Mouse (Mus musculus) forebrain, embryonic 11.5 days (tissue): ENCODE results near the gene Rpl36a. TPM values are rescaled to one million over a fixed set of nuclear protein-coding genes. Genes with fewer than 3 reads are reported as not detected.

ENCODE experiments used
- ATAC-seq: fragments of 200-750 bp; cut with Nextera tagmentation; replicated peaks from 2 replicates; pipeline ENCODE4 v1.8.0; 2017; ENCODE audit warnings: moderate TSS enrichment; ENCODE audit not compliant: low FRiP score
- DNase-seq: peaks from one replicate; pipeline ENCODE4 v3.0.0-alpha.2; 2017; ENCODE audit warnings: low spot score
- H3K27ac ChIP-seq: fragments of 300-500 bp; sonication (generic); 2 replicates; pipeline ENCODE4 v1.5.1; 2014; ENCODE audit warnings: low read depth, low read length
- H3K27me3 ChIP-seq: fragments of 300-500 bp; sonication (generic); 2 replicates; pipeline ENCODE4 v1.6.1; 2014; ENCODE audit warnings: mild to moderate bottlenecking, low read length, mixed read lengths; ENCODE audit not compliant: control insufficient read depth, insufficient read depth
- H3K36me3 ChIP-seq: fragments of 300-500 bp; sonication (generic); 2 replicates; pipeline ENCODE4 v1.6.1; 2014; ENCODE audit warnings: mild to moderate bottlenecking, low read length, moderate library complexity, mixed read lengths; ENCODE audit not compliant: control insufficient read depth, insufficient read depth
- H3K4me1 ChIP-seq: fragments of 300-500 bp; sonication (generic); replicated peaks from 2 replicates; pipeline ENCODE4 v1.6.1; 2014; ENCODE audit warnings: low read length, mixed read lengths; ENCODE audit not compliant: control insufficient read depth, insufficient read depth
- H3K4me2 ChIP-seq: fragments of 300-500 bp; sonication (generic); 2 replicates; pipeline ENCODE4 v1.6.1; 2014; ENCODE audit warnings: low read depth, mild to moderate bottlenecking, low read length, moderate library complexity, mixed read lengths; ENCODE audit not compliant: severe bottlenecking
- H3K4me3 ChIP-seq: fragments of 300-500 bp; sonication (generic); 2 replicates; pipeline ENCODE4 v1.5.1; 2014; ENCODE audit warnings: low read depth, low read length
- H3K9ac ChIP-seq: fragments of 300-500 bp; sonication (generic); 2 replicates; pipeline ENCODE4 v1.6.1; 2014; ENCODE audit warnings: low read length
- H3K9me3 ChIP-seq: fragments of 300-500 bp; sonication (generic); 2 replicates; pipeline ENCODE4 v1.6.1; 2016; ENCODE audit warnings: low read length, mixed read lengths; ENCODE audit not compliant: control insufficient read depth
- WGBS: fragments of 180-500 bp; shearing (Covaris S2); extraction: QIAGEN DNeasy Blood & Tissue Kit; methylation state at CpG from one replicate; pipeline ENCODE4 v1.1.7; 2014; 5-methylcytosine and 5-hydroxymethylcytosine counted together
- polyA plus RNA-seq: library from polyadenylated mRNA; unstranded; fragments of >200 nt; fragmentation: Nextera tagmentation; extraction: Ambion mirVana; gene quantifications from 2 replicates; pipeline ENCODE4 v1.2.1, GENCODE M21; 2014

Gene Rpl36a
- polyA plus RNA-seq, 1 experiment from 2014 or later: 342 TPM

- no peaks in the 10 kb centered on the region for H3K4me1 ChIP-seq
- WGBS: 84% methylated on average over 6 of the region's 6 CpGs
- no peak overlapping the region for H3K9ac ChIP-seq
- ATAC-seq: no peak
- H3K4me3 ChIP-seq: no peak overlapping the region
- H3K27ac ChIP-seq: no peak overlapping the region
- H3K27me3 ChIP-seq: no peaks in the 10 kb centered on the region
- no peaks in the 10 kb centered on the region for H3K9me3 ChIP-seq
- DNase-seq: no peak
- no peak overlapping the region for H3K4me2 ChIP-seq
- H3K36me3 ChIP-seq: no peaks in the 10 kb centered on the region
These were observed 31.0 kb upstream of the Rpl36a start for GRCm38 (mm10) chrX:134554425-134554824.

GRCm38 (mm10) chrX:134564326-134564725, 21.1 kb upstream of the Rpl36a start:
- H3K9ac ChIP-seq: no peak overlapping the region
- no peak overlapping the region for H3K4me3 ChIP-seq
- 87% methylated on average over 4 of the region's 4 CpGs for WGBS
- no peaks in the 10 kb centered on the region for H3K9me3 ChIP-seq
- no peaks in the 10 kb centered on the region for H3K36me3 ChIP-seq
- no peak overlapping the region for H3K4me2 ChIP-seq
- ATAC-seq (no peak), DNase-seq (no peak)
- H3K4me1 ChIP-seq: no peaks in the 10 kb centered on the region
- H3K27me3 ChIP-seq: no peaks in the 10 kb centered on the region
- H3K27ac ChIP-seq: no peak overlapping the region

GRCm38 (mm10) chrX:134566536-134567222, 18.8 kb upstream of the Rpl36a start:
- WGBS: 88% methylated on average over 8 of the region's 8 CpGs
- ATAC-seq (no peak), DNase-seq (no peak)
- H3K9ac ChIP-seq: no peak overlapping the region
- no peaks in the 10 kb centered on the region for H3K9me3 ChIP-seq
- no peaks in the 10 kb centered on the region for H3K36me3 ChIP-seq
- no peak overlapping the region for H3K4me2 ChIP-seq
- H3K27ac ChIP-seq: no peak overlapping the region
- H3K4me3 ChIP-seq: no peak overlapping the region
- H3K27me3 ChIP-seq: no peaks in the 10 kb centered on the region
- no peaks in the 10 kb centered on the region for H3K4me1 ChIP-seq

GRCm38 (mm10) chrX:134577896-134578295, 7.6 kb upstream of the Rpl36a start:
- H3K4me1 ChIP-seq: no peaks in the 10 kb centered on the region
- H3K9me3 ChIP-seq: no peaks in the 10 kb centered on the region
- H3K27ac ChIP-seq: no peak overlapping the region
- WGBS: 85% methylated on average over 4 of the region's 4 CpGs
- no peaks in the 10 kb centered on the region for H3K36me3 ChIP-seq
- no peak for ATAC-seq
- no peak overlapping the region for H3K4me3 ChIP-seq
- H3K4me2 ChIP-seq: no peak overlapping the region
- DNase-seq: no peak
- no peaks in the 10 kb centered on the region for H3K27me3 ChIP-seq
- H3K9ac ChIP-seq: no peak overlapping the region

- no peaks in the 10 kb centered on the region for H3K27me3 ChIP-seq
- no peak overlapping the region for H3K9ac ChIP-seq
- no peak overlapping the region for H3K27ac ChIP-seq
- DNase-seq (no peak), ATAC-seq (no peak)
- 89% methylated on average over 14 of the region's 14 CpGs for WGBS
- no peaks in the 10 kb centered on the region for H3K36me3 ChIP-seq
- no peaks in the 10 kb centered on the region for H3K4me1 ChIP-seq
- H3K4me3 ChIP-seq: no peak overlapping the region
- H3K9me3 ChIP-seq: no peaks in the 10 kb centered on the region
- no peak overlapping the region for H3K4me2 ChIP-seq
These were observed 4.7 kb upstream of the Rpl36a start for GRCm38 (mm10) chrX:134580528-134581305.

- 86% methylated on average over 11 of the region's 11 CpGs for WGBS
- no peak for ATAC-seq
These were observed 3.2 kb upstream of the Rpl36a start for GRCm38 (mm10) chrX:134582270-134582669.

GRCm38 (mm10) chrX:134582888-134583669, 2.4 kb upstream of the Rpl36a start, which contains the start of gene Btk:
Btk (minus strand) TSS chrX:134583570.
- Histone ChIP-seq H3K4me1 (no peaks in the 10 kb centered on the region), H3K27ac (no peak within 1 kb of the TSS), H3K27me3 (no peaks in the 10 kb centered on the region), H3K4me3 (no peak within 1 kb of the TSS), H3K9ac (no peak within 1 kb of the TSS), H3K4me2 (no peak within 1 kb of the TSS), H3K36me3 (no peaks in the 10 kb centered on the region), H3K9me3 (no peaks in the 10 kb centered on the region)
- ATAC-seq: no peak
- WGBS: 90% methylated on average over 11 of the region's 11 CpGs
- no peak for DNase-seq

More at GRCm38 (mm10) chrX:134582270-134582669, 3.2 kb upstream of the Rpl36a start:
- no peak overlapping the region for H3K4me3 ChIP-seq
- no peak overlapping the region for H3K9ac ChIP-seq
- no peaks in the 10 kb centered on the region for H3K27me3 ChIP-seq
- no peaks in the 10 kb centered on the region for H3K4me1 ChIP-seq
- no peak for DNase-seq
- H3K9me3 ChIP-seq: no peaks in the 10 kb centered on the region
- no peak overlapping the region for H3K27ac ChIP-seq
- H3K4me2 ChIP-seq: no peak overlapping the region
- no peaks in the 10 kb centered on the region for H3K36me3 ChIP-seq

- Histone ChIP-seq H3K4me3 (peak overlapping the region; percentile 50), H3K36me3 (no peaks in the 10 kb centered on the region), H3K9ac (peak overlapping the region; percentile 72), H3K4me2 (peak overlapping the region; percentile 57), H3K9me3 (no peaks in the 10 kb centered on the region), H3K4me1 (no peaks in the 10 kb centered on the region), H3K27me3 (no peaks in the 10 kb centered on the region), H3K27ac (no peak overlapping the region)
- DNase-seq (no peak), ATAC-seq (no peak)
- WGBS: 43% methylated on average over 8 of the region's 8 CpGs
These were observed 993 bp downstream of the Rpl36a start for GRCm38 (mm10) chrX:134586447-134586846.
